Mouse (Mus musculus) intestine, embryonic 15.5 days (tissue): ENCODE data around the gene Amdhd2. TPM values are rescaled to one million over a fixed set of nuclear protein-coding genes. Genes with fewer than 3 reads are reported as not detected.

ENCODE experiments used
- ATAC-seq: fragments of 200-750 bp; cut with Nextera tagmentation; 2 replicates; pipeline ENCODE4 v1.8.0; 2017; ENCODE audit warnings: moderate TSS enrichment, moderate library complexity
- H3K27ac ChIP-seq: fragments of 300-500 bp; sonication (generic); 2 replicates; pipeline ENCODE4 v1.5.1; 2015; ENCODE audit warnings: mild to moderate bottlenecking, inconsistent platforms
- H3K27me3 ChIP-seq: fragments of 300-500 bp; sonication (generic); replicated peaks from 2 replicates; pipeline ENCODE4 v1.6.1; 2015; ENCODE audit warnings: inconsistent platforms
- H3K36me3 ChIP-seq: fragments of 300-500 bp; sonication (generic); 2 replicates; pipeline ENCODE4 v1.6.1; 2015; ENCODE audit warnings: inconsistent platforms
- H3K4me1 ChIP-seq: fragments of 300-500 bp; sonication (generic); replicated peaks from 2 replicates; pipeline ENCODE4 v1.6.1; 2015; ENCODE audit warnings: inconsistent platforms
- H3K4me2 ChIP-seq: fragments of 300-500 bp; sonication (generic); replicated peaks from 2 replicates; pipeline ENCODE4 v1.6.1; 2015; ENCODE audit warnings: mild to moderate bottlenecking, inconsistent platforms
- H3K4me3 ChIP-seq: fragments of 300-500 bp; sonication (generic); replicated peaks from 2 replicates; pipeline ENCODE4 v1.5.1; 2015; ENCODE audit warnings: inconsistent platforms
- H3K9ac ChIP-seq: fragments of 300-500 bp; sonication (generic); 2 replicates; pipeline ENCODE4 v1.6.1; 2015; ENCODE audit warnings: inconsistent platforms
- H3K9me3 ChIP-seq: fragments of 300-500 bp; sonication (generic); 2 replicates; pipeline ENCODE4 v1.6.1; 2016; ENCODE audit warnings: inconsistent platforms
- WGBS: fragments of 180-500 bp; shearing (Covaris S2); methylation state at CpG from one replicate; pipeline ENCODE4 v1.1.7; 2015; 5-methylcytosine and 5-hydroxymethylcytosine counted together
- polyA plus RNA-seq: library from polyadenylated mRNA; unstranded; fragments of >200 nt; fragmentation: Nextera tagmentation; extraction: Ambion mirVana; gene quantifications from 2 replicates; pipeline ENCODE4 v1.2.1, GENCODE M21; 2015

The Amdhd2 gene
- polyA plus RNA-seq, 1 experiment from 2014 or later: 34.3 TPM

- Histone ChIP-seq H3K4me1 (no peaks in the 10 kb centered on the region), H3K4me3 (no peak overlapping the region), H3K27ac (no peak overlapping the region), H3K9ac (no peak overlapping the region), H3K9me3 (no peaks in the 10 kb centered on the region), H3K27me3 (no peaks in the 10 kb centered on the region), H3K36me3 (no peaks in the 10 kb centered on the region), H3K4me2 (no peak overlapping the region)
- no peak for ATAC-seq
- 82% methylated on average over 8 of the region's 8 CpGs for WGBS
Observed at GRCm38 (mm10) chr17:24193268-24193667, 29.7 kb upstream of the Amdhd2 start.

- no peaks in the 10 kb centered on the region for H3K4me1 ChIP-seq
- H3K4me3 ChIP-seq: no peak overlapping the region
- no peak for ATAC-seq
- 77% methylated on average over 8 of the region's 8 CpGs for WGBS
- no peaks in the 10 kb centered on the region for H3K27me3 ChIP-seq
- H3K4me2 ChIP-seq: no peak overlapping the region
- no peak overlapping the region for H3K27ac ChIP-seq
- H3K9me3 ChIP-seq: no peaks in the 10 kb centered on the region
- H3K9ac ChIP-seq: no peak overlapping the region
- 0 out of 2 replicates have a peak, but pooled peaks cover 2% of the 10 kb centered on the region for H3K36me3 ChIP-seq
Observed at GRCm38 (mm10) chr17:24192848-24193247, 29.3 kb upstream of the Amdhd2 start.

GRCm38 (mm10) chr17:24191481-24191880 is 27.9 kb upstream of the Amdhd2 start:
- Histone ChIP-seq H3K27me3 (no peaks in the 10 kb centered on the region), H3K36me3 (0 out of 2 replicates have a peak, but pooled peaks cover 2% of the 10 kb centered on the region), H3K9me3 (no peaks in the 10 kb centered on the region), H3K4me3 (no peak overlapping the region), H3K4me2 (no peak overlapping the region), H3K27ac (no peak overlapping the region), H3K9ac (no peak overlapping the region), H3K4me1 (no peaks in the 10 kb centered on the region)
- 71% methylated on average over 4 of the region's 4 CpGs for WGBS
- no peak for ATAC-seq

- ATAC-seq: no peak
- Histone ChIP-seq H3K4me3 (no peak overlapping the region), H3K36me3 (0 out of 2 replicates have a peak, but pooled peaks cover 2% of the 10 kb centered on the region), H3K9ac (no peak overlapping the region), H3K4me1 (no peaks in the 10 kb centered on the region), H3K4me2 (no peak overlapping the region), H3K27ac (no peak overlapping the region), H3K9me3 (no peaks in the 10 kb centered on the region), H3K27me3 (no peaks in the 10 kb centered on the region)
- WGBS: 82% methylated on average over 2 of the region's 2 CpGs
Observed at GRCm38 (mm10) chr17:24190934-24191333, 27.4 kb upstream of the Amdhd2 start.

GRCm38 (mm10) chr17:24174259-24174658 is 10.7 kb upstream of the Amdhd2 start:
- no peak overlapping the region for H3K27ac ChIP-seq
- H3K36me3 ChIP-seq: no peaks in the 10 kb centered on the region
- H3K27me3 ChIP-seq: no peaks in the 10 kb centered on the region
- no peak overlapping the region for H3K4me2 ChIP-seq
- no peaks in the 10 kb centered on the region for H3K9me3 ChIP-seq
- H3K4me3 ChIP-seq: no peak overlapping the region
- ATAC-seq: no peak
- 78% methylated on average over 3 of the region's 3 CpGs for WGBS
- H3K9ac ChIP-seq: no peak overlapping the region
- H3K4me1 ChIP-seq: no peaks in the 10 kb centered on the region; the same call in 1 of the 2 replicates

- WGBS: 0% methylated on average over 3 of the region's 3 CpGs
- H3K27me3 ChIP-seq: no peaks in the 10 kb centered on the region
Observed at GRCm38 (mm10) chr17:24173423-24173822, 9.9 kb upstream of the Amdhd2 start.

GRCm38 (mm10) chr17:24171738-24172137 is 8.2 kb upstream of the Amdhd2 start:
- Histone ChIP-seq H3K9ac (no peak overlapping the region), H3K9me3 (no peaks in the 10 kb centered on the region), H3K27me3 (no peaks in the 10 kb centered on the region), H3K27ac (no peak overlapping the region), H3K4me1 (peaks cover 11% of the 10 kb centered on the region), H3K36me3 (no peaks in the 10 kb centered on the region), H3K4me3 (no peak overlapping the region), H3K4me2 (no peak overlapping the region)
- WGBS: 85% methylated on average over 4 of the region's 4 CpGs
- ATAC-seq: no peak

More at GRCm38 (mm10) chr17:24173423-24173822, 9.9 kb upstream of the Amdhd2 start:
- no peak for ATAC-seq
- H3K4me1 ChIP-seq: no peaks in the 10 kb centered on the region; the same call in 1 of the 2 replicates
- H3K4me3 ChIP-seq: no peak overlapping the region
- no peak overlapping the region for H3K9ac ChIP-seq
- H3K9me3 ChIP-seq: no peaks in the 10 kb centered on the region
- no peak overlapping the region for H3K4me2 ChIP-seq
- H3K36me3 ChIP-seq: no peaks in the 10 kb centered on the region
- no peak overlapping the region for H3K27ac ChIP-seq

- Histone ChIP-seq H3K27ac (no peak overlapping the region), H3K4me3 (no peak overlapping the region), H3K27me3 (no peaks in the 10 kb centered on the region), H3K36me3 (0 out of 2 replicates have a peak, but pooled peaks cover 2% of the 10 kb centered on the region), H3K9me3 (no peaks in the 10 kb centered on the region), H3K9ac (no peak overlapping the region), H3K4me1 (peaks cover 11% of the 10 kb centered on the region), H3K4me2 (no peak overlapping the region)
- ATAC-seq: no peak
- 81% methylated on average over 5 of the region's 5 CpGs for WGBS
Observed at GRCm38 (mm10) chr17:24170729-24171128, 7.2 kb upstream of the Amdhd2 start.

- Histone ChIP-seq H3K36me3 (peaks cover 6% of the 10 kb centered on the region; the same call in 1 of the 2 replicates), H3K4me3 (peak overlapping the region; percentile 86), H3K4me2 (peak overlapping the region; percentile 87), H3K4me1 (peaks cover 13% of the 10 kb centered on the region), H3K9ac (peak overlapping the region; percentile 89), H3K27me3 (no peaks in the 10 kb centered on the region), H3K27ac (peak overlapping the region; percentile 97), H3K9me3 (no peaks in the 10 kb centered on the region)
- WGBS: 53% methylated on average over 3 of the region's 3 CpGs
- ATAC-seq: no peak
Observed at GRCm38 (mm10) chr17:24170125-24170524, 6.6 kb upstream of the Amdhd2 start.

GRCm38 (mm10) chr17:24169317-24170065 is 5.9 kb upstream of the Amdhd2 start, which contains the start of gene Atp6v0c:
Gene Atp6v0c (minus strand): TSS chr17:24169702.
- peak; percentile 92 for ATAC-seq
- WGBS: under 1% methylated on average over 58 of the region's 58 CpGs
- Histone ChIP-seq H3K9ac (peak within 1 kb of the TSS; percentile 89), H3K9me3 (no peaks in the 10 kb centered on the region), H3K27ac (peak within 1 kb of the TSS; percentile 97), H3K4me2 (peak within 1 kb of the TSS; percentile 87), H3K4me3 (peak within 1 kb of the TSS; percentile 86), H3K36me3 (peaks cover 7% of the 10 kb centered on the region; the same call in 1 of the 2 replicates), H3K4me1 (peaks cover 18% of the 10 kb centered on the region), H3K27me3 (no peaks in the 10 kb centered on the region)

- H3K36me3 ChIP-seq: peaks cover 7% of the 10 kb centered on the region; the same call in 1 of the 2 replicates
- peak; percentile 55 for ATAC-seq
- peaks cover 18% of the 10 kb centered on the region for H3K4me1 ChIP-seq
- H3K27me3 ChIP-seq: no peaks in the 10 kb centered on the region
- H3K4me3 ChIP-seq: peak overlapping the region; percentile 86
- H3K9ac ChIP-seq: peak overlapping the region; percentile 89
- peak overlapping the region; percentile 87 for H3K4me2 ChIP-seq
- WGBS: under 1% methylated on average over 40 of the region's 41 CpGs
- peak overlapping the region; percentile 97 for H3K27ac ChIP-seq
- H3K9me3 ChIP-seq: no peaks in the 10 kb centered on the region
Observed at GRCm38 (mm10) chr17:24168590-24169277, 5.2 kb upstream of the Amdhd2 start.

- H3K9ac ChIP-seq: peak overlapping the region; percentile 89
Observed at GRCm38 (mm10) chr17:24167891-24168505, 4.4 kb upstream of the Amdhd2 start.

More at GRCm38 (mm10) chr17:24167891-24168505, 4.4 kb upstream of the Amdhd2 start:
- Histone ChIP-seq H3K9me3 (no peaks in the 10 kb centered on the region), H3K27me3 (no peaks in the 10 kb centered on the region), H3K27ac (peak overlapping the region; percentile 97; the same call in 1 of the 2 replicates), H3K36me3 (peaks cover 7% of the 10 kb centered on the region; the same call in 1 of the 2 replicates), H3K4me1 (peaks cover 18% of the 10 kb centered on the region), H3K4me3 (peak overlapping the region; percentile 86), H3K4me2 (peak overlapping the region; percentile 87)
- no peak for ATAC-seq
- WGBS: 48% methylated on average over 7 of the region's 7 CpGs
